18 mouse cellular contexts compared by ENCODE assay signal in genomic region chr4:147066380-147066779, GRCm38 (mm10). TPM values are rescaled to one million over a fixed set of nuclear protein-coding genes. Genes with fewer than 3 reads are reported as not detected.
"Had no signal": no experiment of that assay in that cellular context is flagged by ENCODE, and none has a peak within 500 bp of the region (broad histone marks: within the 10 kb centered on the region; RNA-seq: fewer than 3 reads in every experiment).

No protein-coding gene starts in this region.

RNA-seq across cellular contexts. Expression of gene Rex2, which starts 44.7 kb away (rescaled TPM):
- polyA plus RNA-seq: cortical plate, adult 2 months; embryonic facial prominence, embryonic 10.5 days; embryonic facial prominence, embryonic 11.5 days; embryonic facial prominence, embryonic 12.5 days; embryonic facial prominence, embryonic 13.5 days; embryonic facial prominence, embryonic 14.5 days; embryonic facial prominence, embryonic 15.5 days; erythroblast, embryonic 14.5 days; forebrain, embryonic 10.5 days; forebrain, embryonic 11.5 days; forebrain, embryonic 12.5 days; forebrain, embryonic 13.5 days; forebrain, embryonic 14.5 days; forebrain, embryonic 15.5 days; forebrain, embryonic 16.5 days; forebrain, postnatal 0 days; frontal cortex, adult 2 months; gonadal fat pad, adult 2 months had no signal
